Mouse (Mus musculus) megakaryocyte, embryonic 14.5 days (primary cell): ENCODE measurements around the gene Parp4.

Experiments used
- FLI1 ChIP-seq: IDR thresholded peaks from 2 replicates; pipeline ENCODE4 v1.6.1; 2012; ENCODE audit warnings: low read length, inconsistent platforms, mixed read lengths
- GATA1 ChIP-seq: IDR thresholded peaks from 3 replicates; pipeline ENCODE4 v1.6.1; 2012; ENCODE audit warnings: mixed read lengths, low read length, inconsistent platforms, borderline replicate concordance

- no peak for TF ChIP-seq GATA1
- TF ChIP-seq FLI1, result no peak
Measured at GRCm38 (mm10) chr14:56628336-56628735, 52.9 kb downstream of the Parp4 start.
